Mouse (Mus musculus) layer of hippocampus, postnatal 25 days (tissue): Measurements from ENCODE around the gene Foxp1. TPM values are rescaled to one million over a fixed set of nuclear protein-coding genes. Genes with fewer than 3 reads are reported as not detected.
A peak's percentile ranks its signal among the peaks of the same experiment; 100 is the strongest.

ENCODE experiments used
- DNase-seq, 2 experiments: peaks; one replicate each; pipeline ENCODE4 v3.0.0; 2022; ENCODE audit warnings: mixed read lengths in 2 of 2, low spot score in 1 of 2; ENCODE audit errors: extremely low spot score in 1 of 2
- total RNA-seq, 2 experiments: library from RNA; stranded (reverse); gene quantifications; 2 replicates each; pipeline ENCODE4 v1.2.3; 2021

Foxp1 gene
- total RNA-seq, 2 experiments from 2014 or later = 85.7 to 92.0 TPM

- no peak for DNase-seq
These were observed 572.8 kb downstream of the Foxp1 start for GRCm38 (mm10) chr6:98949703-98950191.

GRCm38 (mm10) chr6:98949286-98949685 lies 573.2 kb downstream of the Foxp1 start:
- DNase-seq = no peak

- no peak for DNase-seq
These were observed 574.1 kb downstream of the Foxp1 start for GRCm38 (mm10) chr6:98948153-98949141.

GRCm38 (mm10) chr6:98947486-98948152 lies 574.9 kb downstream of the Foxp1 start:
- DNase-seq = no peak

- no peak for DNase-seq
These were observed 575.8 kb downstream of the Foxp1 start for GRCm38 (mm10) chr6:98946731-98947130.

- no peak for DNase-seq
These were observed 576.8 kb downstream of the Foxp1 start for GRCm38 (mm10) chr6:98945496-98946412.

DNA sequence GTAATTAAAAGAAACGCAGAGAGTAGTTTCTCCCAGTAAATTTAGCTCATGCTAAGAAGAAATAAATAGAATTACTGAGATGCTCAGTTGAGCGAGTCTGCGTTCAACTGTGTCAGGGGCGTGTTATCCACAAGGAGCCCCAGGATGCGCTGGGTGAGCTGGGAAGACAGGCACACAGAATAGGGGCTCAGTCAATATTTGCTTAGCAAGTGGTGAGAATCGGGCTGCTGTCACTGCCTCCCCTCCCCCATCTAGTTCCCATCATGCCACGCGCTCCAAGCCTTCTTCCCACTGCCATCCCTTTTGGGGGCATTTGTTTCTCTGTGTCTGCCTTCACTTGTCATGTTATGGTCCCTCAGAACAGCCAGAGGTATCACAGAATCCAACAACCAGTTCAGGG lies 584.2 kb downstream of the Foxp1 start:
- no peak for DNase-seq

- DNase-seq = no peak
These were observed 585.0 kb downstream of the Foxp1 start for GRCm38 (mm10) chr6:98937513-98937912.

DNA sequence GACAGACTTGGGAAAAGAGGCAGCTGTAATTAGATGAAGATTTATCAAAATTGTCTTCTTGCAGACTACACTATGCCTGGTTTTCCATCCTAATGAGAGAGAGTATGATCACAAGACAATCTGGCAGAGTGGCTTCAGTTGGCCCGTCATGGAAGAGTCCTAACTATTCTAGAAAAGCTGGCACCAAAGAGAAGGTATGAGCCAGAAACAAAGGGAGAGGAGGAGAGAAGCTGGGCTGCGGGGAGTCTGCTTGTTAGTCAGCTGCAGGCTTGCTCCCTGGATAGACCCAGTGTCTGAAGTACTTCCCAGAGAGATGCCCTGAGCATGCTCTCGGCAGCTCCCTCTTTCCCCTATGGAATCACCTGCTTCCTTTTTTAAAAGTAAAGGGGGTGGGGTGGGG lies 586.1 kb downstream of the Foxp1 start:
- no peak for DNase-seq

GRCm38 (mm10) chr6:98935169-98935568 lies 587.4 kb downstream of the Foxp1 start:
- DNase-seq = no peak

DNA sequence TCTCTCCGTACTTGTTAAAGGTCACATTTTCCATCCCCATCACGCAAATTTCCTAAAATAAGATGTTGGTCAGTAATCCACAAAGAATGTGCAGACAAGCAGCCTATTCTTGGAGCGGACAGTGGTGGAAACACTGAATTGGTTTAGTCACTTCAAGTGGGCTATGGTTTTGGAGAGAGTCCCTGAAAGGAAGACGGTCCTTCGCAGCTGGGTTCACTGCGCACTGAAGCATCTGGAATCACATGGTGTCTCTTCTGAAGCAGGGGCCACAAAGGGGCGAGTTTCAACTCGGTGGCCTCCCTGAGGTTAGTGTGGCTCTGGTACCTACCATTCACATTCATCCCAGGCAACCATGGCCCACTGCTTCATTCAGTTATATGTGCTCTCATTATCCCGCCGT lies 588.1 kb downstream of the Foxp1 start:
- no peak for DNase-seq

- DNase-seq = peak in 1 of 2 experiments; percentile 3
These were observed 589.3 kb downstream of the Foxp1 start for GRCm38 (mm10) chr6:98933135-98933724.

DNA sequence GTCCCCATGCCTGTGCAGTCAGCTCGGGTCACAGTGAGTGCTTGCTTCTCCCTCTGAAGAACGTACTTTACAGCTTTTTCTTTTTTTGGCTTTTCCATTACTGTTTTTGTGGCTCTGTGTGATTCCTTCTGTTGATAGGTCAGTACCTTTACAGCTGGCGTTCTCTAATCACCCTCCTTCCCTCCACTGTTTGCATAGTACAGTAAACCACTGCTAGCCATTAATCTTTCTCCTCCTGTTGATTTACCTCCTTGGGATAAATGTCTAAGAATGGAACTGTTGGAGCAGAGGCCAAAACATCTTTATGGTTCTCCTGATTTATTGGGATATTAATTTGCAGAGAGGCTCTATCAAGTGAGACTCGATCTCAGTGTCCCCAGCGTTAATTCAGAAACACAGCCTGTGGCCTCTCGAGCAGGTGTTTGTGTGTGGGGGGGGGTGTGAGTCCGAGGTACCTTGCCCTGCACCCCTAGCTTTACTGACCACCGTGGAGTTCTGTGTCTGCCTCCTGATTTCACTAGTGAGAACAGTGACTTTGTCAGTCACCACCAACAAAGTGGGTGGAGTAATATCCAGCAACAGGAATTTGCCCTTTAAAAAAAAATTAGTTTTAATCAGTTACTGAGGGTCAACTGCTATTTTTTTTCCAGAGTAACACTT lies 590.5 kb downstream of the Foxp1 start:
- DNase-seq = no peak

DNA sequence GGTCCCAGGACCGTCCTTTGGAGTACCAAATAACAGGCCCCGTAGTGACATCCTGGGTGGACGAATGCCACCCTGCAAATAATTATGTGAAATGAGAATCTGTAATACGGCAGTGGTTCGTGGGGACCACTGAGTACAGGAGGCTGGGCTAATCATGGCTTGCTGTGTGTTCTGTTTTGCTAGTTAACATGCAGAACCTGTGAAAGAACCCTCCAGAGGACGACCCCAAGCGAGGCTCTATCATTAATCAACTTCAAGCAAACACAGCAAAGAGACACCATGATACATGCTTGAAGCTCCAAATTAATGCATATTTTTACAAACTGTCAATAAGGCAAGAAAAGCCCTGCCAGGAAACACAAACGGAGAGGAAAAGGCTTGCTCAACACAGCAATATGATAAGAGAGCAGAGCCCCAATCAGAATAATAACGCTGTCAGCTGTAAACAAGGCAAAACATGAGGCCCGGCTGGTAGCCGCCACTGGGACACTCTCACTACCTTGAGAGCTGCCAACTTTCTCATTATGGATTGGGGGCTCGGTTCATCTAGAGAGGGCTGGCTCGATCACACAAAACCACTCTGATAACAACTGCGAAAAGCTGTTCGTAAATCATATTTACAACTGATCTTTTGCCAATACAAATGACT lies 591.7 kb downstream of the Foxp1 start:
- peak in 1 of 2 experiments; percentile 4 for DNase-seq

DNA sequence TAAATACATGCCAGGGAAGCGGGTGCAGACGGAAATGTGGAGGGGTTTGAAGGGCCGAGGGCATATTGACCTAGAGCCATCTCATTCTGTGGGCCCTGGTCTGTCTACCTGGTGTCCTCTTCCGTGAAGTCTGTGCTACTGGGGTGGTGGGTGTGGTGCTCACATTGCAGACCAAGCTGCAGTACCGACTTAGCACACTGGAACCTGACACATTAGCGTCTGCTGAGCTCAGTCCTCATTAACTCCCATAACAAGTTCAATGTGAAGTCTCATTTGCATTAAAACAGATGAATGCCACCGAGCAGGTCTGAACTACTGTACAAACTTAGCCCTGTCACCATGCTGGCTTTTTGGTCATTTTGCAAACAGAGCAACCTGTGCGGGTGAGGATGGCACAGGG lies 594.2 kb downstream of the Foxp1 start:
- peak in 1 of 2 experiments; percentile 3 for DNase-seq

- DNase-seq = no peak
These were observed 621.3 kb downstream of the Foxp1 start for GRCm38 (mm10) chr6:98901259-98901658.

GRCm38 (mm10) chr6:98878208-98878607 lies 644.3 kb downstream of the Foxp1 start:
- DNase-seq = no peak

GRCm38 (mm10) chr6:98876401-98876800 lies 646.1 kb downstream of the Foxp1 start:
- no peak for DNase-seq
